ENCODE assay signal across 12 mouse cellular contexts in genomic region chr12:25303500-25304050, GRCm38 (mm10).
A peak's percentile ranks its signal among the peaks of the same experiment; 100 is the strongest.
DNase-seq lines count a peak whose midpoint lies in the region; ATAC-seq and TF ChIP-seq lines count a peak whose summit lies in the region.
"Had no signal": no experiment of that assay in that cellular context is flagged by ENCODE, and none has a peak within 500 bp of the region (broad histone marks: within the 10 kb centered on the region; RNA-seq: fewer than 3 reads in every experiment).

No protein-coding gene starts in this region.

- no peaks in the 10 kb centered on the region for H3K36me3 ChIP-seq in kidney, postnatal 0 days (ENCODE audit: insufficient read depth, low read length)
- no peaks in the 10 kb centered on the region for H3K36me3 ChIP-seq in lung, embryonic 14.5 days (ENCODE audit: insufficient read depth)
- H3K36me3 ChIP-seq: hindbrain, embryonic 12.5 days; liver, embryonic 13.5 days had no signal

- peaks cover 31% of the 10 kb centered on the region for H3K4me1 ChIP-seq in kidney, postnatal 0 days (replicated peaks; ENCODE audit: insufficient read depth, low read length)
- 0 out of 2 replicates have a peak, but pooled peaks cover 3% of the 10 kb centered on the region for H3K4me1 ChIP-seq in lung, embryonic 14.5 days (ENCODE audit: insufficient read depth)

- H3K9ac ChIP-seq in kidney, postnatal 0 days (ENCODE audit: low read depth, low read length): no peak overlapping the region
- no peak overlapping the region for H3K9ac ChIP-seq in lung, embryonic 14.5 days
- H3K9ac ChIP-seq: hindbrain, embryonic 12.5 days; liver, embryonic 13.5 days had no signal

- 21% methylated on average over 7 of the region's 7 CpGs for WGBS in kidney, postnatal 0 days
- 30% methylated on average over 7 of the region's 7 CpGs for WGBS in lung, embryonic 14.5 days

- H3K4me2 ChIP-seq in kidney, postnatal 0 days (ENCODE audit: low read length): 0 out of 2 replicates have a peak overlapping the region, but pooled peaks have one; percentile 18
- H3K4me2 ChIP-seq in lung, embryonic 14.5 days: no peak overlapping the region
- H3K4me2 ChIP-seq: hindbrain, embryonic 12.5 days; liver, embryonic 13.5 days had no signal

- H3K27ac ChIP-seq in kidney, postnatal 0 days: no peak overlapping the region; the same call in 1 of the 2 replicates
- no peak overlapping the region for H3K27ac ChIP-seq in lung, embryonic 14.5 days (ENCODE audit: low read depth)
- H3K27ac ChIP-seq: hindbrain, embryonic 12.5 days; liver, embryonic 13.5 days had no signal

- DNase-seq in kidney, postnatal 0 days (ENCODE audit: low spot score): peak; percentile 37
- DNase-seq in kidney, adult 18-20 months: no peak
- peak; percentile 24 for DNase-seq in lung, embryonic 14.5 days
- peak; percentile 37 for DNase-seq in retina, embryonic 14.5 days (ENCODE audit: low spot score)
- DNase-seq in c-Kit-positive CD71-positive TER-119-positive erythroid progenitor cells, embryonic 14.5 days (ENCODE audit: low spot score): no peak
- no peak for DNase-seq in layer of hippocampus, postnatal 36 days
- DNase-seq: adrenal gland, adult 2 months; liver, embryonic 13.5 days had no signal

- ATAC-seq in kidney, postnatal 0 days (replicated peaks; ENCODE audit: low FRiP score, low read depth): no peak
- peak; percentile 42 for ATAC-seq in common myeloid progenitor, adult 5-6 weeks (replicated peaks; ENCODE audit: low read depth, poor library complexity, severe bottlenecking)
- no peak for ATAC-seq in lung, embryonic 14.5 days (ENCODE audit: insufficient read depth)
- ATAC-seq: Patski had no signal

- H3K4me3 ChIP-seq in kidney, postnatal 0 days (replicated peaks; ENCODE audit: low read depth, low read length): no peak overlapping the region
- no peak overlapping the region for H3K4me3 ChIP-seq in lung, embryonic 14.5 days (ENCODE audit: low read depth, low read length)
- H3K4me3 ChIP-seq: erythroblast, embryonic 14.5 days; hindbrain, embryonic 12.5 days; liver, embryonic 13.5 days had no signal

- H3K27me3 ChIP-seq in kidney, postnatal 0 days (ENCODE audit: insufficient read depth, low read length): no peaks in the 10 kb centered on the region
- no peaks in the 10 kb centered on the region for H3K27me3 ChIP-seq in lung, embryonic 14.5 days (ENCODE audit: insufficient read depth, low read length)
- H3K27me3 ChIP-seq: hindbrain, embryonic 12.5 days; liver, embryonic 13.5 days; Patski had no signal

- no peak for TF ChIP-seq CTCF in kidney, postnatal 0 days (IDR thresholded peaks at IDR 0.05; ENCODE audit: low read depth)
- TF ChIP-seq CTCF in lung, embryonic 14.5 days (IDR thresholded peaks at IDR 0.05; ENCODE audit: low read depth): no peak

- no peaks in the 10 kb centered on the region for H3K9me3 ChIP-seq in kidney, postnatal 0 days (replicated peaks; ENCODE audit: low read length)
- H3K9me3 ChIP-seq in lung, embryonic 14.5 days (ENCODE audit: low read depth, low read length): no peaks in the 10 kb centered on the region
- H3K9me3 ChIP-seq: hindbrain, embryonic 12.5 days; liver, embryonic 13.5 days had no signal

Comparison
In these comparisons a context has a peak if more than half of its experiments do, and no peak if none do; other contexts are left out.
1. DNase-seq: peak in kidney, postnatal 0 days (single experiment), lung, embryonic 14.5 days (single experiment) and retina, embryonic 14.5 days (single experiment); none in kidney, adult 18-20 months (single experiment), c-Kit-positive CD71-positive TER-119-positive erythroid progenitor cells, embryonic 14.5 days (single experiment) and layer of hippocampus, postnatal 36 days (0 of 2).